Mouse (Mus musculus): ENCODE data around the gene Eef1akmt2.

GRCm38 (mm10) chr7:132808841-132809682 is 43.4 kb downstream of the Eef1akmt2 start:
- TF ChIP-seq CTCF (IDR thresholded peaks at IDR 0.05; ENCODE audit: low read depth) (peak; percentile 33), EP300 (optimal IDR thresholded peaks at IDR 0.05) (no peak)

All from stomach, postnatal 0 days (tissue).